Mouse (Mus musculus): ENCODE data around the gene Zfp612. TPM values are rescaled to one million over a fixed set of nuclear protein-coding genes. Genes with fewer than 3 reads are reported as not detected.

Gene Zfp612
- polyA plus RNA-seq, 1 experiment from 2014 or later = 2.3 TPM

DNA sequence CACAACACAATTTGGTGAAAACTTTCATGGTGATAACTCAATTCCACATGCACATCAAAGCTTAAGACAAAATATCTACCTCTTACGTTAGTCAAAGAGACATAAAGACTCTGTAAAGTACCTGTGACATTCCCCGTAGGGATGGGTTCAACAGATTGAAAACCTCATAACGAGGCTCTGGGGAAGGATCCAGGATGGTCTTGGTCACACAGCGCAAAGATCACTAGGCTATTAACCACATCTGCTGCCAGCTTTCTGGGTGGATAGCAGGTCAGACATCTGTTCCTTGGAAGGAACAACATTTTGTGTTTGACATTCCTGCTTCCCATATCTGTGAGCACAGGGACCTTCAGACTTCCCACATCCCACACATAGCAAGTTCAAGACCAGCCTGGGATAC is 9.8 kb upstream of the Zfp612 start:
- Histone ChIP-seq H3K9me3 (ENCODE audit: low read length) (no peaks in the 10 kb centered on the region), H3K4me2 (replicated peaks; ENCODE audit: low read depth, low read length) (no peak overlapping the region), H3K4me1 (ENCODE audit: insufficient read depth, low read depth, low read length) (no peaks in the 10 kb centered on the region), H3K27me3 (replicated peaks; ENCODE audit: insufficient read depth, low read length) (no peaks in the 10 kb centered on the region), H3K4me3 (ENCODE audit: low read depth, low read length) (no peak overlapping the region), H3K27ac (ENCODE audit: low read length) (no peak overlapping the region), H3K36me3 (ENCODE audit: insufficient read depth, low read length) (no peaks in the 10 kb centered on the region), H3K9ac (replicated peaks; ENCODE audit: low read depth) (no peak overlapping the region)
- ATAC-seq (no peak), DNase-seq (ENCODE audit: low spot score) (no peak)
- TF ChIP-seq EP300 (IDR thresholded peaks at IDR 0.05) (no peak), CTCF (IDR thresholded peaks at IDR 0.05) (no peak)
- 83% methylated on average over 4 of the region's 4 CpGs for WGBS

DNA sequence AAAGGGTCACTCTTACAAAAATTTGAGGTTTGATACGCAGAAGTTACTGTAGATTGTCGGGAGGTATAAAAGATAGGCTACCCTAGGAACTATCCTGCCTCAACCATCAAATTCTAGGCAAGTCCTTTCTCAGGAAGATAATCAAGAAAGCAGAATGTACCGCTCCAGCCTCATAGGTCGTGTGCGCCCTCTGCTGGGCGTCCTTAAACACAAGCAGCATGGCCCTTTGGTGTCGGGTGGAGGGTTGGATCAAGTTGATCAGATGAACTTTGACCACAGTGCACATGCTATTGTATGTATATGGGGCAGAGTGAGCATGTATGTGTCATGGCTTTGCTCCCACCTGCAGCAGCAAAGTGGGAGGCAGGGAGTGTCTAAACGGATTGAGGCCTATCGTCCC is 7.9 kb upstream of the Zfp612 start:
- no peak overlapping the region for H3K27ac ChIP-seq (ENCODE audit: low read length)
- TF ChIP-seq EP300 (IDR thresholded peaks at IDR 0.05) (no peak), CTCF (IDR thresholded peaks at IDR 0.05) (peak; percentile 97)
- DNase-seq (ENCODE audit: low spot score) (peak; percentile 76), ATAC-seq (no peak)
- H3K9ac ChIP-seq (replicated peaks; ENCODE audit: low read depth) = no peak overlapping the region
- no peak overlapping the region for H3K4me3 ChIP-seq (ENCODE audit: low read depth, low read length)
- no peaks in the 10 kb centered on the region for H3K4me1 ChIP-seq (ENCODE audit: insufficient read depth, low read depth, low read length)
- H3K4me2 ChIP-seq (replicated peaks; ENCODE audit: low read depth, low read length) = no peak overlapping the region
- no peaks in the 10 kb centered on the region for H3K27me3 ChIP-seq (replicated peaks; ENCODE audit: insufficient read depth, low read length)
- WGBS = 14% methylated on average over 9 of the region's 9 CpGs
- H3K9me3 ChIP-seq (ENCODE audit: low read length) = no peaks in the 10 kb centered on the region
- no peaks in the 10 kb centered on the region for H3K36me3 ChIP-seq (ENCODE audit: insufficient read depth, low read length)

- H3K27ac ChIP-seq (ENCODE audit: low read length) = no peak overlapping the region
- no peaks in the 10 kb centered on the region for H3K36me3 ChIP-seq (ENCODE audit: insufficient read depth, low read length)
- H3K4me1 ChIP-seq (ENCODE audit: insufficient read depth, low read depth, low read length) = no peaks in the 10 kb centered on the region
- H3K9ac ChIP-seq (replicated peaks; ENCODE audit: low read depth) = no peak overlapping the region
- H3K9me3 ChIP-seq (ENCODE audit: low read length) = no peaks in the 10 kb centered on the region
- H3K4me2 ChIP-seq (replicated peaks; ENCODE audit: low read depth, low read length) = no peak overlapping the region
- WGBS = 70% methylated on average over 8 of the region's 8 CpGs
- TF ChIP-seq CTCF (IDR thresholded peaks at IDR 0.05) = no peak
- no peak for TF ChIP-seq EP300 (IDR thresholded peaks at IDR 0.05)
- no peaks in the 10 kb centered on the region; the same call in 1 of the 2 replicates for H3K27me3 ChIP-seq (replicated peaks; ENCODE audit: insufficient read depth, low read length)
- DNase-seq (ENCODE audit: low spot score) (no peak), ATAC-seq (no peak)
- H3K4me3 ChIP-seq (ENCODE audit: low read depth, low read length) = no peak overlapping the region
Measured at GRCm38 (mm10) chr8:110074496-110074895, 5.0 kb upstream of the Zfp612 start.

GRCm38 (mm10) chr8:110082416-110083105 is 3.0 kb downstream of the Zfp612 start:
- Histone ChIP-seq H3K9ac (replicated peaks; ENCODE audit: low read depth) (no peak overlapping the region), H3K27ac (ENCODE audit: low read length) (no peak overlapping the region), H3K27me3 (replicated peaks; ENCODE audit: insufficient read depth, low read length) (no peaks in the 10 kb centered on the region; the same call in 1 of the 2 replicates), H3K4me3 (ENCODE audit: low read depth, low read length) (no peak overlapping the region), H3K4me2 (replicated peaks; ENCODE audit: low read depth, low read length) (no peak overlapping the region), H3K4me1 (ENCODE audit: insufficient read depth, low read depth, low read length) (no peaks in the 10 kb centered on the region; the same call in 1 of the 2 replicates), H3K9me3 (ENCODE audit: low read length) (no peaks in the 10 kb centered on the region), H3K36me3 (ENCODE audit: insufficient read depth, low read length) (no peaks in the 10 kb centered on the region)
- ATAC-seq (no peak), DNase-seq (ENCODE audit: low spot score) (no peak)
- 77% methylated on average over 11 of the region's 11 CpGs for WGBS
- TF ChIP-seq EP300 (IDR thresholded peaks at IDR 0.05) (no peak), CTCF (IDR thresholded peaks at IDR 0.05) (no peak)

- no peaks in the 10 kb centered on the region for H3K27me3 ChIP-seq (replicated peaks; ENCODE audit: insufficient read depth, low read length)
- 50% methylated on average over 1 of the region's 1 CpGs for WGBS
- peaks cover 5% of the 10 kb centered on the region; the same call in 1 of the 2 replicates for H3K36me3 ChIP-seq (ENCODE audit: insufficient read depth, low read length)
- H3K27ac ChIP-seq (ENCODE audit: low read length) = no peak overlapping the region
- H3K9ac ChIP-seq (replicated peaks; ENCODE audit: low read depth) = no peak overlapping the region
- H3K4me1 ChIP-seq (ENCODE audit: insufficient read depth, low read depth, low read length) = no peaks in the 10 kb centered on the region
- DNase-seq (ENCODE audit: low spot score) (peak; percentile 42), ATAC-seq (no peak)
- no peak overlapping the region for H3K4me2 ChIP-seq (replicated peaks; ENCODE audit: low read depth, low read length)
- H3K9me3 ChIP-seq (ENCODE audit: low read length) = 0 out of 2 replicates have a peak, but pooled peaks cover 5% of the 10 kb centered on the region
- no peak overlapping the region for H3K4me3 ChIP-seq (ENCODE audit: low read depth, low read length)
- no peak for TF ChIP-seq CTCF (IDR thresholded peaks at IDR 0.05)
Measured at GRCm38 (mm10) chr8:110091869-110092268, 12.3 kb downstream of the Zfp612 start.

GRCm38 (mm10) chr8:110100907-110101306 is 21.4 kb downstream of the Zfp612 start, which contains the start of gene Gm21964:
Gene Gm21964 (plus strand): TSS chr8:110101207.
- no peaks in the 10 kb centered on the region for H3K9me3 ChIP-seq (ENCODE audit: low read length)
- no peak for ATAC-seq
- no peaks in the 10 kb centered on the region for H3K27me3 ChIP-seq (replicated peaks; ENCODE audit: insufficient read depth, low read length)
- H3K36me3 ChIP-seq (ENCODE audit: insufficient read depth, low read length) = no peaks in the 10 kb centered on the region
- H3K4me2 ChIP-seq (replicated peaks; ENCODE audit: low read depth, low read length) = no peak within 1 kb of the TSS
- no peak within 1 kb of the TSS for H3K27ac ChIP-seq (ENCODE audit: low read length)
- no peak within 1 kb of the TSS for H3K9ac ChIP-seq (replicated peaks; ENCODE audit: low read depth)
- no peak for DNase-seq (ENCODE audit: low spot score)
- WGBS = 81% methylated on average over 12 of the region's 12 CpGs
- no peak within 1 kb of the TSS for H3K4me3 ChIP-seq (ENCODE audit: low read depth, low read length)
- H3K4me1 ChIP-seq (ENCODE audit: insufficient read depth, low read depth, low read length) = no peaks in the 10 kb centered on the region
- TF ChIP-seq CTCF (IDR thresholded peaks at IDR 0.05) (no peak), EP300 (IDR thresholded peaks at IDR 0.05) (no peak)

Measured in lung, postnatal 0 days (tissue).